Mouse (Mus musculus): Measurements from ENCODE around the gene Olfr1215. TPM values are rescaled to one million over a fixed set of nuclear protein-coding genes. Genes with fewer than 3 reads are reported as not detected.
"Not testable (repeated sequence)": the region's sequence is repeated elsewhere in the genome, so short reads cannot be mapped to it uniquely, and the experiment has no call there.

The Olfr1215 gene
- total RNA-seq (2014; rRNA removed; ENCODE audit: low replicate concordance) (not detected in 2 replicates), polyA plus RNA-seq (2015; fragmentation: Nextera tagmentation; extraction: Ambion mirVana) (not detected in 2 replicates)

DNA sequence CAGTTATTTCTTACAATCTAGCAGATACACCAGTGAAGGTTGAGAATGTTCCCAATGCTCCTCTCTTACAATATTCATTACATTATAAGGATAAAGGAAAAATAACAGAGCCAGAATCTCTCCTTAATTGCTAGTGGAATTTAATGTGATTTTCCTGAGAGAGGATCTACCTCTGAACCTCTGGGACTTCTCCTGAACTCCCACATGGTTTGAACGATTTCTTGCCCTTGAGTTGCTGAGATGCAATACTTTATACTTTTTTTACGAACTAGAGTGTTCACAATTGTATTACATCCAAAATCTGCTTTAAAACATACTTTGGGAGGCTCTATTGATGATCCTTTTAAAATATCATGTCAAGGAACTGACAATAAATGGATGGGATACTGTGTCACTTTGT, at the start of gene Olfr1215:
TSS of gene Olfr1215 (minus strand) at position 101 of the 400 bp plus-strand sequence.
- H3K9me3 ChIP-seq (replicated peaks; ENCODE audit: control insufficient read depth, low read length): no peaks in the 10 kb centered on the region; the same call in 1 of the 2 replicates
- H3K4me1 ChIP-seq (ENCODE audit: control insufficient read depth, insufficient read depth): no peaks in the 10 kb centered on the region
- no peak for ATAC-seq (ENCODE audit: insufficient read depth, low read depth)
- no peak within 1 kb of the TSS for H3K9ac ChIP-seq (replicated peaks; ENCODE audit: low read depth, low read length)
- H3K4me3 ChIP-seq (ENCODE audit: low read depth, low read length): no peak within 1 kb of the TSS
- no peak for DNase-seq (ENCODE audit: low spot score)
- no peaks in the 10 kb centered on the region for H3K36me3 ChIP-seq (replicated peaks; ENCODE audit: control insufficient read depth, insufficient read depth, low read length)
- H3K4me2 ChIP-seq (ENCODE audit: low read depth, low read length): no peak within 1 kb of the TSS
- H3K27me3 ChIP-seq (ENCODE audit: control insufficient read depth, insufficient read depth, low read length): no peaks in the 10 kb centered on the region
- WGBS: 43% methylated on average over 2 of the region's 2 CpGs
- H3K27ac ChIP-seq (ENCODE audit: low read depth): no peak within 1 kb of the TSS
- TF ChIP-seq CTCF (IDR thresholded peaks at IDR 0.05; ENCODE audit: low read depth) (no peak), EP300 (IDR thresholded peaks at IDR 0.05; ENCODE audit: low read depth) (no peak)

DNA sequence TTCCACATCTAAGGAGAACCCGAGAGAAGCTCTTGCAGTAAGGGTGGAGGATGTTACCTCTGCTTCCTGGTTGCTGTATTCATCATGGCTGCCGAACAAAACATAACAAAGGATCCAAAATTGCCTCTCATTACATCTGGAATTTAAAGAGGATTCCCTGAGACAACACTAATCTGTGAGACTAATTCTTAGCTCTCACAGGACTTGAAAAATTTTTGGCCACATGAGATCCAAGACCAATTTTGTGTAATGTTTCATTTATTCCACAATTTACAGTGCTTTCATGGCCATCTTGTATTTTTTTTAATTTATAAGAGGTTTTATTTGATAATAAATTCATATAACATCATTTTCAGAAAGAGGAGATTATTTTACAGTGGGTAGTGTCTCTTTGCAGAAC, 25.2 kb upstream of the Olfr1215 start, which contains the start of gene Olfr1217:
TSS of gene Olfr1217 (minus strand) at position 101 of the 400 bp plus-strand sequence.
- WGBS: 57% methylated on average over 2 of the region's 2 CpGs
- TF ChIP-seq EP300 (IDR thresholded peaks at IDR 0.05; ENCODE audit: low read depth): no peak
- TF ChIP-seq CTCF (IDR thresholded peaks at IDR 0.05; ENCODE audit: low read depth): no peak

DNA sequence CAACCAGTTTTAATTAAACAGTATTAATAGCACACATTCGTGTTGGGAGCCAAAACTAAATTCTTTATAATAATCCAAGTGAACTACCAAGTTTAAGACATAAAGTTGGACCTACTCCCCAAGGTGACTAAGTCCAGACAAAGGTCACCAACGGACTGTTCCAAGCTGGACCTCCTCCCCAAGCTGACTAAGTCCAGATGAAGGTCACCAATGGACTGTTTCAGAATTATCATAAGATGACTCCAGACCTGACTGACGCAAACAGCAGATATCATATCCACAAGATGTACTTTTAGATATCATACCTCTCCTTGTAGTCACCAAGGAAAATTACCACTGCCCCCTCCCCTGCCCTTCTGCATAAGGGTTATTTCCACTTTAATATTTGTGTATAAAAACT, 14.7 kb upstream of the Olfr1215 start:
- H3K4me3 ChIP-seq (ENCODE audit: low read depth, low read length); ATAC-seq (ENCODE audit: insufficient read depth, low read depth); H3K36me3 ChIP-seq (replicated peaks; ENCODE audit: control insufficient read depth, insufficient read depth, low read length); H3K9me3 ChIP-seq (replicated peaks; ENCODE audit: control insufficient read depth, low read length); H3K9ac ChIP-seq (replicated peaks; ENCODE audit: low read depth, low read length); H3K27me3 ChIP-seq (ENCODE audit: control insufficient read depth, insufficient read depth, low read length); H3K4me2 ChIP-seq (ENCODE audit: low read depth, low read length); H3K27ac ChIP-seq (ENCODE audit: low read depth); H3K4me1 ChIP-seq (ENCODE audit: control insufficient read depth, insufficient read depth); DNase-seq (ENCODE audit: low spot score): not testable (repeated sequence)
- WGBS: 59% methylated on average over 3 of the region's 3 CpGs

More for the DNA sequence above, 25.2 kb upstream of the Olfr1215 start, which contains the start of gene Olfr1217:
- Histone ChIP-seq H3K9me3 (replicated peaks; ENCODE audit: control insufficient read depth, low read length) (no peaks in the 10 kb centered on the region), H3K4me2 (ENCODE audit: low read depth, low read length) (no peak within 1 kb of the TSS), H3K27ac (ENCODE audit: low read depth) (no peak within 1 kb of the TSS), H3K9ac (replicated peaks; ENCODE audit: low read depth, low read length) (no peak within 1 kb of the TSS), H3K4me3 (ENCODE audit: low read depth, low read length) (no peak within 1 kb of the TSS), H3K4me1 (ENCODE audit: control insufficient read depth, insufficient read depth) (no peaks in the 10 kb centered on the region), H3K36me3 (replicated peaks; ENCODE audit: control insufficient read depth, insufficient read depth, low read length) (no peaks in the 10 kb centered on the region), H3K27me3 (ENCODE audit: control insufficient read depth, insufficient read depth, low read length) (no peaks in the 10 kb centered on the region)
- no peak for ATAC-seq (ENCODE audit: insufficient read depth, low read depth)
- no peak for DNase-seq (ENCODE audit: low spot score)

DNA sequence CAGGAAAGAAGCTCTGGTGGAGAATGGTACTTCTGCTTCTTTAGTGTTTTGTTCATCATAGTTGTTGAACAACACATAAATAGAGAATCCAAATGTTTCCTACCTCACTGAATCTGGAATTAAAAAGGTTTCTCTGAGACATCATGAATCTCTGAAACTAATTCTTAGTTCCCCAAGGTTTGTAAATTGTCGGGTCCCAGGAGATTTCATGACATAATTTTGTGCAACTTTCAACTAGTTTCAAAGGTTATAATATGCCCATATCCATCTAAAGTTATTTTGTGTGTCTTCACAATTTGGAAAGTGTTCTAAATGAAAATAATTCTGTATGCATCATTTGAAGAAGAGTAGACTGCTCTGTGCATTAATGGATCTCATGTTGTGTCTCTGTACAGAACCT, 11.5 kb upstream of the Olfr1215 start, which contains the start of gene Olfr1216:
TSS of gene Olfr1216 (minus strand) at position 101 of the 400 bp plus-strand sequence.
- DNase-seq (ENCODE audit: low spot score) (no peak), ATAC-seq (ENCODE audit: insufficient read depth, low read depth) (no peak)
- Histone ChIP-seq H3K4me1 (ENCODE audit: control insufficient read depth, insufficient read depth) (no peaks in the 10 kb centered on the region), H3K4me3 (ENCODE audit: low read depth, low read length) (no peak within 1 kb of the TSS), H3K27me3 (ENCODE audit: control insufficient read depth, insufficient read depth, low read length) (no peaks in the 10 kb centered on the region), H3K9me3 (replicated peaks; ENCODE audit: control insufficient read depth, low read length) (no peaks in the 10 kb centered on the region), H3K4me2 (ENCODE audit: low read depth, low read length) (no peak within 1 kb of the TSS), H3K36me3 (replicated peaks; ENCODE audit: control insufficient read depth, insufficient read depth, low read length) (no peaks in the 10 kb centered on the region), H3K27ac (ENCODE audit: low read depth) (no peak within 1 kb of the TSS), H3K9ac (replicated peaks; ENCODE audit: low read depth, low read length) (no peak within 1 kb of the TSS)
- TF ChIP-seq CTCF (IDR thresholded peaks at IDR 0.05; ENCODE audit: low read depth) (no peak), EP300 (IDR thresholded peaks at IDR 0.05; ENCODE audit: low read depth) (no peak)
- 48% methylated on average over 1 of the region's 1 CpGs for WGBS

- ATAC-seq (ENCODE audit: insufficient read depth, low read depth): no peak
These were observed 14.2 kb downstream of the Olfr1215 start, which contains the start of gene Olfr1214 for GRCm38 (mm10) chr2:88992553-88992952. Olfr1214 (minus strand) TSS chr2:88992653.

DNA sequence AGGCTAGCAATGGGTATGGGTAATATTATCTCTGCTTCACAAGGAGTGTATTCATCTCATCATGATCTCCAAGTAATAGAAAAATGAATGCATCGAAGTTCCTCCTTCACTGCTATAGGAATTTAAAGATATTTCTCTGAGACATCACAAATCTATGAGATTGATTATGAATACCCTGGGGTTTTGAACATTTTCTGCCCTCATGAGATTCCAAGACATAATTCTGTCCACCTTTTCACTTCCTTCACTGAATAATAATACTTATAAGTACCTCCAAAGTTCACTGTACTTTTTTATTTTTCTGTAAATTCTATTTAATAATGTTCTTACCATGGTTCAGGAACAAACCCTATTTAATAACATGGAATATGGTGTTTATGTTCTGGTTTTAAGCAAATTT, 26.6 kb downstream of the Olfr1215 start, which contains the start of gene Gm13762:
TSS of gene Gm13762 (minus strand) at position 101 of the 400 bp plus-strand sequence.
- Histone ChIP-seq H3K27me3 (ENCODE audit: control insufficient read depth, insufficient read depth, low read length) (no peaks in the 10 kb centered on the region), H3K36me3 (replicated peaks; ENCODE audit: control insufficient read depth, insufficient read depth, low read length) (no peaks in the 10 kb centered on the region), H3K9me3 (replicated peaks; ENCODE audit: control insufficient read depth, low read length) (no peaks in the 10 kb centered on the region), H3K27ac (ENCODE audit: low read depth) (no peak within 1 kb of the TSS), H3K4me3 (ENCODE audit: low read depth, low read length) (no peak within 1 kb of the TSS), H3K9ac (replicated peaks; ENCODE audit: low read depth, low read length) (no peak within 1 kb of the TSS), H3K4me2 (ENCODE audit: low read depth, low read length) (no peak within 1 kb of the TSS), H3K4me1 (ENCODE audit: control insufficient read depth, insufficient read depth) (no peaks in the 10 kb centered on the region)
- no peak for TF ChIP-seq EP300 (IDR thresholded peaks at IDR 0.05; ENCODE audit: low read depth)
- TF ChIP-seq CTCF (IDR thresholded peaks at IDR 0.05; ENCODE audit: low read depth): no peak
- 64% methylated on average over 1 of the region's 1 CpGs for WGBS
- ATAC-seq (ENCODE audit: insufficient read depth, low read depth) (no peak), DNase-seq (ENCODE audit: low spot score) (no peak)

More at GRCm38 (mm10) chr2:88992553-88992952, 14.2 kb downstream of the Olfr1215 start, which contains the start of gene Olfr1214:
- no peaks in the 10 kb centered on the region for H3K4me1 ChIP-seq (ENCODE audit: control insufficient read depth, insufficient read depth)
- H3K36me3 ChIP-seq (replicated peaks; ENCODE audit: control insufficient read depth, insufficient read depth, low read length): no peaks in the 10 kb centered on the region
- no peak within 1 kb of the TSS for H3K27ac ChIP-seq (ENCODE audit: low read depth)
- H3K9ac ChIP-seq (replicated peaks; ENCODE audit: low read depth, low read length): no peak within 1 kb of the TSS
- no peaks in the 10 kb centered on the region for H3K9me3 ChIP-seq (replicated peaks; ENCODE audit: control insufficient read depth, low read length)
- DNase-seq (ENCODE audit: low spot score): no peak
- no peak within 1 kb of the TSS for H3K4me3 ChIP-seq (ENCODE audit: low read depth, low read length)
- TF ChIP-seq CTCF (IDR thresholded peaks at IDR 0.05; ENCODE audit: low read depth) (no peak), EP300 (IDR thresholded peaks at IDR 0.05; ENCODE audit: low read depth) (no peak)
- H3K4me2 ChIP-seq (ENCODE audit: low read depth, low read length): no peak within 1 kb of the TSS
- H3K27me3 ChIP-seq (ENCODE audit: control insufficient read depth, insufficient read depth, low read length): no peaks in the 10 kb centered on the region
- WGBS: 61% methylated on average over 1 of the region's 1 CpGs

All from heart, postnatal 0 days (tissue).